Mouse (Mus musculus): ENCODE data around the gene Smyd3. TPM values are rescaled to one million over a fixed set of nuclear protein-coding genes. Genes with fewer than 3 reads are reported as not detected.

Smyd3 gene
- total RNA-seq, 1 experiment from 2014 or later, result 39.5 TPM

DNA sequence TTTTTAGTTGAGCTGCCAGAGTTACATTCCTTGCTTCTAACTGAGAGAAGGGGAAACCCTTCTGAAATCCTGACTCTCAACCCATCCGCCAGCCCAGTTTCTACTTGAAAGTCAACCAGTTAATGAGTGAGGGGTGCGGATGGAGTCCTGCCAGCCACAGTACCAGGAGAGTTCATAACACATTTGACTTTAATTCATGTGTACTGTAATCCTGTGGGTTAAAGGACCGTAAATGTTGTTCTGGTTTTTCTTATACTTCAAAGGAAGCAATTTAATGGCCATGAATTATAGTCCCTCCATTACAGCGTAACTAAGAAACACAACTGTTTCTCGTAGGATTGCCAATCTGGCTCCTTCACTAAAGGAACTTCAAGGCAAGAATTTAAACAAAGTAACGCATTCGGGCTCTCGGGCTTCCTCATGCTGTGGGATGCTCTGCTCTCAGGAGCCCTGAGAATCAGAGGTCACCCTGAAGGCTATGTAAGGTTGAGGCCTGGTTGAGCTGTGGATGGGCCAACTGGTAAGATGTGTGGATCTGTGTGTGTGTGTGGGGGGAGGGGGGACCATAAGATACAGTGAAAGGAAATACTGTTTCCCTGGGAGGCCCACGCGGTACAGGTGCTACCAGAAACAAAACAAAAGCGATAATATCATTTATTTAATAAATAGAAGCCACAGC is 374.5 kb downstream of the Smyd3 start:
- no peak for ATAC-seq (replicated peaks in 1 of 2; ENCODE audit: insufficient read depth in 1 of 2, low FRiP score in 2 of 2, low TSS enrichment in 1 of 2, low read depth in 1 of 2, poor library complexity in 2 of 2, severe bottlenecking in 2 of 2)

DNA sequence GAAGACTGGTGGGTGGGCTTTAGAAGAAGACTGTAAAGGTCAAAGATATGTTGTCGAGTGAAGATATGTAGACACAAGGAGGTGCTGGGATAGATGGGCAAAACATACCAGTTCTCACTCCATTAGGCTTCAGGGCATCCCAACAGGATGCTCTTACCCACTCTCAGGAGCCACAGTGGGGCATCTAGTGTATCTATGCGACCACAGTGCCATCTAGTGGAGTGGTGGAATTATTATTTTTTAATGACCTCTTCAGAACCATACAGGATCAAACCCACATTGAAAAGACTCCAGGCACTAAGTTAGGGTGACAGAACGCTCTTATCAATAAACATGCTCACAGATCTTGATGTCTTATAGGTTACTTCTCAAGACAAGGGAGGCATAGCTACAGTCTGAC is 375.7 kb downstream of the Smyd3 start:
- ATAC-seq (replicated peaks in 1 of 2; ENCODE audit: insufficient read depth in 1 of 2, low FRiP score in 2 of 2, low TSS enrichment in 1 of 2, low read depth in 1 of 2, poor library complexity in 2 of 2, severe bottlenecking in 2 of 2), result peak; percentile 62 to 65; a peak in 3 of 4 replicates

DNA sequence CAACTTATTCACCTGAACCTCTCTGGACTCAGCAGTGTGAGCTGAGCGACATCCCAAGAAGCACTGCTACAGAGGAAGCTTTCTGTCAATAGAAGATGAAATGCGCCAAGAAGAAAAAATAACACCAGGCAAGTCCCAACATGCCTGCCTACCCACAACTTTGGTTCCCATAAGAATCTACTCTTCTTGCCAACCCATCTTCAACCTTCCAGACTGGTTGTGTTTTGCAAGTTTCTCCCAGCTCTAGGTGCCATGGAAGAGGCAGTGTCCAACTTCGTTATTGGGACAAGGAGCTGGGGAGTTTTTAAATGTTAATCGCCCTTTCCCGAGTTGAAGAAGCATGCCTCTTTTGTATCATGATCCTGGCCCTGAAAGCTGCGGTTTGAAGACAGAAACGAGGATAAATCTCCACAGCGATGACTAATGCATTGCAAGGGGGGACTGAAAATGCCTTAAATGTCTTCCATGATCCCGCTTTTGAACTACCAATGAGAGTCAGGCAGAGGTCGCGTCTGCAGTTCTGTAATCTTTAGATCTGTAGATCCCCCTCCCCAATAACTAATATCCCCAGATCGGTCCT is 376.7 kb downstream of the Smyd3 start:
- no peak for ATAC-seq (replicated peaks in 1 of 2; ENCODE audit: insufficient read depth in 1 of 2, low FRiP score in 2 of 2, low TSS enrichment in 1 of 2, low read depth in 1 of 2, poor library complexity in 2 of 2, severe bottlenecking in 2 of 2)

DNA sequence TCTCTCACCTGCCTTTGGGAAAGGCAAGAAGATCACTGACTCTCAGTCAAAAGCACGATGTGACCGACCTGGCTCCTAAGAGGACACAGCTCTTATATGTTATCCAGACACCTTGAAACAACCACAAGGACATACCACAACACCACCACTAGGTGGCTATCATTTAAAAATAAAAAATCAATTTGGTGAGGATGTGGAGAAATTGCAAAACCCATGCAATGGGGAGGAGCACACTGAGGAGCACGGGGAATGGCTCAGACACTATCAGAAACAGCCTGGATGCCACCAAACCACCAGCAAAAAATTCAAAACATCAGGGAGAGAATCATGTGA is 380.7 kb downstream of the Smyd3 start:
- no peak for ATAC-seq (replicated peaks in 1 of 2; ENCODE audit: insufficient read depth in 1 of 2, low FRiP score in 2 of 2, low TSS enrichment in 1 of 2, low read depth in 1 of 2, poor library complexity in 2 of 2, severe bottlenecking in 2 of 2)

DNA sequence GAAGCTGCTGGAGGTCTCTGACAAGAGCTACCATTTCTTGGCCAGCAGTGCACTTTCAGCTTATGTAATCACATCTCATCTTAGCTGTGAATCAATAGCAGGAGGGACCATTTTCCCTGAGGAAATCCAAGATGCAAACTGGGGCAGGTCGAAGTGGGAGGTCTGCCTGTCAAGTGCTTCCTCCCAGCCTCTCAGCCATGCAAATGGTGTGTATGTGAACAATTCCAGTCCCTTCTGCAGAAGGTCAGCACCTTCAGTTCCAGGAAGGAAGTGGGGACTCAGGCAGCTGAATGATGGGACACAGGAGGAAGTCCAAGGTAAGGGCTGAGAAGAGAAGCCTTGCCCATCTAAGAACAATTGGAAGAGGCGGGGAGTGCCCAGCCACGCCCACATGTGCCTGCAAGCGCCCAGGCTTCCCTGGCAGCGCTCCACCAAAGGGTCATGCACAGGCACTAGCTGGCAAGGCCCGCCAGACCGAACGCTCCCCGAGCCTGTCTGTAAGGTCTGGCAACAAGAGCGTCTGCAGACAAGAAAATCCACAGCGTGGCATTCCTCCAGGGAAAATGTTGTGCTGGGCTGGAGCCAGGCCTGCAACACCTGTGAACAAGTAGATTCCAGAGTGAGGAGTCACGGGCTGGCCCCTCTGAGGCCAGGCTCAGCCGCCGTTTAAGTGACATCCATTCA is 381.2 kb downstream of the Smyd3 start:
- ATAC-seq (replicated peaks in 1 of 2; ENCODE audit: insufficient read depth in 1 of 2, low FRiP score in 2 of 2, low TSS enrichment in 1 of 2, low read depth in 1 of 2, poor library complexity in 2 of 2, severe bottlenecking in 2 of 2), result peak; percentile 12 to 32; a peak in 1 of 4 replicates

DNA sequence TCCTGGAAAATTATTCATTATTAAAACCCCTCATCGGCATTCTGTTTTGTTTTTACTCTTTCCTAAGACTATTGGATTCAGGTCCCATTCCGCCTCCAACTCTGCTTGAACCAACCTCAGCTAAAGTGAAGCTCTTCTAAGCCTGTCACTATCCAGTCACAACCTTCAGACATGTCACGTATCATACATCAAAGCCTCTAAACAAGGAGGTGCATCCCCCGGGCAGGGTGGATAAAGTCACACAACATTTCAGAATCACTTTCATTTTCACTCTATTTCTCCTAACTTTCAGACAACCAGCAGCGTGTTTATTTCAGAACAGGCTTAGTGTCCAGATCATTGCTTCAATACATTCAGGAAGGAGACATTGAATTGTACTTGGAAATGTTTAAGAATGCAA is 387.8 kb downstream of the Smyd3 start:
- no peak for ATAC-seq (replicated peaks in 1 of 2; ENCODE audit: insufficient read depth in 1 of 2, low FRiP score in 2 of 2, low TSS enrichment in 1 of 2, low read depth in 1 of 2, poor library complexity in 2 of 2, severe bottlenecking in 2 of 2)

DNA sequence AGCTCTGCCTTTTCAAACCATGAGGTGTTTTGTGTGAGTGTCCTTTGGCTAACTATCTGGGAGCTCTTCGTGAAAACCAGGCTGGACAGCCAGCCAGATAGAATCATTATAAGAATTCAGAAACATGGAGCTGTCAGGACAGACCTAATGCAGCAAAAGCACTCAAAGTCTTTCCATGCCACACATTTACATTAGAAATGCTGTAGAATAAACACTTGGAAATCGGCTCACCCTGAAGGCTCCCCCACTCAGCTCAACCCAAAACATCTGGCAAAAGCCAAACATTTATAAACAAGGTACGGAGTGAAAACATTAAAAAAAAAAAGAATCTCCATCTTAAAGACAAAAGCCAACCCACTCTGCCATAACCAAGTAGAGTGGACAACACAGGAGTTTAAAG is 391.6 kb downstream of the Smyd3 start:
- no peak for ATAC-seq (replicated peaks in 1 of 2; ENCODE audit: insufficient read depth in 1 of 2, low FRiP score in 2 of 2, low TSS enrichment in 1 of 2, low read depth in 1 of 2, poor library complexity in 2 of 2, severe bottlenecking in 2 of 2)

DNA sequence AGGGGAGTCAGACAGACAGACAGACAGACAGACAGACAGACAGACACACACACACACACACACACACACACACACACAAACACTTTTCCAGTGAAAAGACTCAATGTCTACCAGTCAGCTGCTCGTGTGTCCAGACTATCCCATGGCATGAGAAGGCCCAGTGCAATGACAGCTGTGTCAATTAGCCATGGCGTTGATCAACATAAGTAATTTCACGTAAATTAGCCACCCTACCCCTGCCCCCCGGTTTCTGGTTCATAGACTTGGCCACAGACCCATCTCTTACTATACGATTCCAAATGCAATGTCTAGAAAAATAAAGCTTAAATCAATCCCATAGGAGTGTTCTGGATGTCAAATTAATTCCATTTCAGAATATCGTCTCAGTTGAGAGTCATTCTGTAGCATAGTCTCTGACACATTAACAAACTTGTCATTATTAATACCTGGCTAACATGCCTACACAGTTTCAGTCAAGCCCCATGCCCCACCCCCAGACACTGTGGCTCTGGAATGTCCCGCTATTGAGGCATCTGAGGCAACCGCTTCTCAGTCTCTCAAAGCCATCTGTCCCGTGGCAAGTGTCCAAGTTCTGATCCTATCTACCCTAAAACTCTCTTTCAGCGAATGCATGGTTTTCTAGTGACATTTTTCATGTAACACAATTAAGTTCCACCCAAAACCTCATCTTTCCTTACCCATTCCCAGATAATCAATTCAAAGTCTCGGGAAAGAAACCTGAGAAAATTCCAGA is 395.2 kb downstream of the Smyd3 start:
- no peak for ATAC-seq (replicated peaks in 1 of 2; ENCODE audit: insufficient read depth in 1 of 2, low FRiP score in 2 of 2, low TSS enrichment in 1 of 2, low read depth in 1 of 2, poor library complexity in 2 of 2, severe bottlenecking in 2 of 2)

DNA sequence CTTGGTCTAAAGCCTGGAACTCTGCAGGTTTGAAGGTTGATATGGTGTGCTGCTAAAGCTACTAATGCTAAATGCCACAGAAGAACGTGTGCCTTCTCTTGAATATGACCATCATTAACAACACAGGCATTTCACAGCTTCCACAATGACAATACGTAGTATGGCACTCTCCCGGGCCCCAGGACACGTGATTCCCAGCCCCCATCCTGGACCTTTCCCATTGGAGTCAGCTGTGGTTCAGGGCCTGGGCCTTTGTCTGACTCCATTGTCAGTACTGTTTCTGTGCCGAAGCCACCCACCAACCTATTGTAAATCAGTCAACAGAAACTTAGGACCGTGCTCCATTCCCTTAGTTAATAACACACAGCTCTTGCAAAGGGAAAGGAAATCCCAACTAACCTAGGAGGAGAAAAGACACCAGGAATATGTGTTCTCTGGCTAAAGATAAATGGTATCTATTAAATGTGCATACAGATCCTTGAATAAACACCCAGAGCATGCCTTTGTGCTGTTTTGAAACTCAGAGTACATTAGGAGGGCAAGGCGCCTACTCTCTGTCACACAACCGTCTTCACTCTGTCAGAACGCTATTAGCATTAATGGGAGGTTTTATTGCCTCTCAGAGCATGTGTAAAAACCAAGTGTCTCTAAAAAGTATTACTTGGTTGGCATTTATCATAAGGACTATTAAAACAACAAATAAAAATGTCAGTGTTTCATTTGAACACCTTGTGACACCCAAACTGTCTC is 397.4 kb downstream of the Smyd3 start:
- no peak for ATAC-seq (replicated peaks in 1 of 2; ENCODE audit: insufficient read depth in 1 of 2, low FRiP score in 2 of 2, low TSS enrichment in 1 of 2, low read depth in 1 of 2, poor library complexity in 2 of 2, severe bottlenecking in 2 of 2)

DNA sequence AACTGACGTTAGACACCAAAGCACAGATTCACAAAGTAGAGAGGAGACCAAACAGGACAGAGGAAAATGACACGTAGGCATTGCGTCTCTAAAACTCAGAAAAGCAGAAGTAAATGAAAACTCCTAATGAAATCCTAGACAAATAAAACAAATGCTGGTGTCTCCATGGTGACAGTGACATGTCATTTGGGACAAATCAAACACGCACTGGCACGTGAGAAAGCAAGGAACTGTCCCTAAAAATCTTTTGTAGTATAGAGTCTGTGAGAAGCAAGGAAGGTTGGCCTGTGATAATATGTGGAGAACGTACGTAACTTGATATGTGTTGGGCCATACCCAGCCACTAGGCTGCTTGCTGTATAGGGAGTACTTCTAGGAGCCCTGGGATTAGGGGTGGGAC is 399.2 kb downstream of the Smyd3 start:
- no peak for ATAC-seq (replicated peaks in 1 of 2; ENCODE audit: insufficient read depth in 1 of 2, low FRiP score in 2 of 2, low TSS enrichment in 1 of 2, low read depth in 1 of 2, poor library complexity in 2 of 2, severe bottlenecking in 2 of 2)

DNA sequence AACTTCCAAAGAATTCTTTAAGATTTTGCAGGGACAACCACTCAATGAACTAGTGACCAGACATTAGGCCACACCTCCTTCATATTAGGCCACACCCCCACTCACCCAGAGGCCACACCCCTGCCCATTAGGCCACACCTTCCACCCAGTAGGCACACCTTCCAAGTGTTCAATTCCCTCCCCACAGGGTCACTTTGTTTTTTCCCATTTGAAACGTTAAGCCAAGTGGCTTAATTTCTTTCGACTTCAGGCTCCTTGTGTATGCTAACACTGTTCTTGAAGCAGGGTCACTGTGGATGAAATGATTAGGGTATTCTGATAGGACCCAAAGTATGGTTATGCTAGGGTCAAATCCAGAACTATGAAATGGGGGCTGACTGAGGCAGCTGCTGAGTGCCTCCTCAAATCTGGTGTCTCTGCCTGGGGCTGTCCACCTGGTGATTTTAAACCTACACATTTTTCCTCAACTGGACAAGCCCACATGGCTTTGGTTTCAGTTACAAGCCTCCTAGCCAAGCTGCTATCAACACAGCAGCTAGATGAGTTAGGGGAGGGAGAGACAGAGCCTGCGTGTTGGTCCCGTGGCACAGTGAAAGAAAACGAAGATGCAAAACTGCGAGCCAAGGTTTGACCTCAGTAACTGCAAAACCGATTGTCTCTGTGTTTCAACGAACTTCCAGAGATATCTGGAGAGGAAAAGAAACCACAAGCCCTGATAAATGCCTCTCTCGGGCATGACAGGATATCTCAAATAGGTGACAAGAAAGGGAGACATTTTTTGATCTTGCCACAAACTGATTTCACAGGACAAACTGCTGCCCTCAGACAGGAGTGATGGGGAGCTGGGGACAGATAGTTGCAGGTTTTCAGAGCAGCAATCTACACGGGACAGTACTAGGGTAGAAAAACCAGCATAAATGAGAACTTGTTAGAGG is 400.8 kb downstream of the Smyd3 start:
- ATAC-seq (replicated peaks in 1 of 2; ENCODE audit: insufficient read depth in 1 of 2, low FRiP score in 2 of 2, low TSS enrichment in 1 of 2, low read depth in 1 of 2, poor library complexity in 2 of 2, severe bottlenecking in 2 of 2), result peak in 1 of 2 experiments; percentile 27; a peak in 1 of 4 replicates

DNA sequence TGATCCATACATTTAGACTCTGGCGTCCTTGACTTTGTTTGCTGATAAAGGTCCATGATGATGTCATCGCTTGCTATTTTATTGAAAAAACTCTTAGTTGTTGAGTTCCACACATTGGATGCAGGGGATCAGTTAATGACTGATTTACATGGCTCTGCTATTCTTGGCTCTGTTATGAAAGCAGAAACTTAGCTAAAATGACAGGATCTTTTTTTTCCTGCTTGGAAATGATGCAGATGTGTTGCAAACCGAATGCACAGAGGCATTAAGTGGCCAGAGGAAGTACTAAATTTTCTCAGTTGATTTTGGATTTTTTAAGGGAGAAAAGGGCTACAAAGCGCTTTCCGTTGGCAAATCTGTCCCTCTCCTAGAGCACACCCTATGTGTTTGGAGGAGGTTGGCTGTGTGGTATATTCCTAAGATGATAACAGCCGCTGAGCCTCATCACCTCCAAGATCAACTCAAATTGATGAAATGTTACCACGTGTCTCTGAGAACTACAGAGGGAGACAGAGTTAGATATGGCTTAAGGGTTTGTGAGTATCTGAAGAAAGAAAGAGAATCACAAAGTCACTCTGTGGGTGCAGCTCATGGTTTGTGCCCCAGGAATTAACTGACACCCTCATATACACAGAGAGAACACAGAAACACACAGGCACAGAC is 402.9 kb downstream of the Smyd3 start:
- ATAC-seq (replicated peaks in 1 of 2; ENCODE audit: insufficient read depth in 1 of 2, low FRiP score in 2 of 2, low TSS enrichment in 1 of 2, low read depth in 1 of 2, poor library complexity in 2 of 2, severe bottlenecking in 2 of 2), result no peak

DNA sequence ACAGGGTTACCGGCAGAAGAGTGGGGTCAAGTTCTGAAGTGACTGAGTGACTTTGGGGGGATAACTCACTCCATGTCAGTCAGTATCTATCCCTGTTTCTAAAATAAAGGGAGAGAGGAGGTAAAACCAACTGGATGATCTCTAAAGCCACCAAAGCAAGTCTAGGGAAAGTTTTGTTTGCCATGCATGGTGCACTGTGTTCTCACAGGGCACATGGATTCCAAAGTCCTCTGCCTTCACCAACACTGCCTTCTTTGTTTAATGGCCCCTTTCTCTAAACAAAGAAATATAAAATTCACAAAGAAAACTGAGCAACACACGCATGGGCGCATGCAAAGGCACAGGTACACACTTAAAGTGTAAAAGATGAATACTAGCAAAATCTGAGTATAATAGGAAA is 403.5 kb downstream of the Smyd3 start:
- no peak for ATAC-seq (replicated peaks in 1 of 2; ENCODE audit: insufficient read depth in 1 of 2, low FRiP score in 2 of 2, low TSS enrichment in 1 of 2, low read depth in 1 of 2, poor library complexity in 2 of 2, severe bottlenecking in 2 of 2)

DNA sequence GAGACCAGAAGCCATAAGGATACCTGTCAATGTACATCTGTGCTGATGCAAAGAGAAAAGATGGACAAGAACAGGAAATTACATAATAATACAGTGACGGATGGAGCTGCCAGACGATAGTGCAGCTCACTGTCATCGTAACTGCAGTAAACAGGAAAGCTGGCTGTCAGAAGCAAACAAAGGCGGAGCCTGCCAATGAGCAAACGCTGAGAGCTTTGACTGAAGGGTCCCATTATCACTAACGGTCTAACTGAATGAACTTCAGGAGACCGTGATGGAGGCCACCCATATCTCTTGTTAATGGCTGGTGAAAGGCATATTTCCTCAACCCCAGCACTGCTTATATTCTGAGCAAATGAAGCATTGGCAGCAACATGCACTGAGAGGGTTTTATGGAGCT is 409.1 kb downstream of the Smyd3 start:
- ATAC-seq (replicated peaks in 1 of 2; ENCODE audit: insufficient read depth in 1 of 2, low FRiP score in 2 of 2, low TSS enrichment in 1 of 2, low read depth in 1 of 2, poor library complexity in 2 of 2, severe bottlenecking in 2 of 2), result no peak

DNA sequence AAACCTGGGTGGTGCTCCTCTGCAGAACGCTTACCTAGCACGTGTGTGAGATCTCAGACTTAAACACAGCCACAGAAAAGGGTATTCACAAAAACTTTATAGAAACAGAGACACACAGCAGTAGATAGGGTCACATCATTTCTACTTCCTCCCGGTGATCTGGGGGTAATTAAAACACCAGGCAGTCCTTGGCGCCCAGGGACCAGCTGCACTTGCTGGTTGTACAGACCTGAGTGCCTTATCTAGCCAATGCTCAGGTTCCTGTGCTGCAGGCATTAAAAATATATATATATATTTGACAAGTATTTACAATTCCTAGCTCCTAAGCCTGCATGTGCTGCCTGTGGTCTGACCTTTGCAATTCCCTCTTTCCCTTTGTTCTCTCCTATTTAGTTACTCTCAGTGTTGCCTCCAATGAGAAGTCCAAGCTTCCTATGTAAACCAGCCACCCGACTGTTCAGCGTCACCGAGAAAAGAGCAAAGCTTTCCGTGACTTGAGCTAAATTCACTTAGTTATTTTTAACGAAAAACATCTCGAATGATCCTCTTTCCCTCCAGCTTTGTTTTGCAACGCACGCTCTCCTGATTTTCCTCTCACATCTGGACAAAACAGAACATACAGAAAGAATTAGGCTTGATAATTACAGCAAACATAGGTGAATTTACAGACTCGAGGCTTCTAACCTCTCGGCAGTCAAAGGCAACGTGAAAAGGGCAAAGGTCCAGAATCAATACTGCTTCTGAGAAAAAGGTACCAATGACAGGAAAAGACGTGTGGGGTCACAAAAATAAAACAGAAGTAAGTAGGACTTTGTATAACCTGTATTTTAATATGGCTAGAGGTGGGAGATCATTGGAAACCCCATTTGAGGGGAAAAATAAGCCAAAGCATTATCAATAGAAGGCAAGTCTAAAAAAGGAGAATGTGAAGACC is 409.8 kb downstream of the Smyd3 start:
- ATAC-seq (replicated peaks in 1 of 2; ENCODE audit: insufficient read depth in 1 of 2, low FRiP score in 2 of 2, low TSS enrichment in 1 of 2, low read depth in 1 of 2, poor library complexity in 2 of 2, severe bottlenecking in 2 of 2), result no peak
